Mouse (Mus musculus): ENCODE data around the gene Nt5dc2. TPM values are rescaled to one million over a fixed set of nuclear protein-coding genes. Genes with fewer than 3 reads are reported as not detected.

Gene Nt5dc2
- polyA plus RNA-seq (2017; shearing (Covaris generic)) = 1 to 10 TPM; 2.2 to 2.4 TPM

DNA sequence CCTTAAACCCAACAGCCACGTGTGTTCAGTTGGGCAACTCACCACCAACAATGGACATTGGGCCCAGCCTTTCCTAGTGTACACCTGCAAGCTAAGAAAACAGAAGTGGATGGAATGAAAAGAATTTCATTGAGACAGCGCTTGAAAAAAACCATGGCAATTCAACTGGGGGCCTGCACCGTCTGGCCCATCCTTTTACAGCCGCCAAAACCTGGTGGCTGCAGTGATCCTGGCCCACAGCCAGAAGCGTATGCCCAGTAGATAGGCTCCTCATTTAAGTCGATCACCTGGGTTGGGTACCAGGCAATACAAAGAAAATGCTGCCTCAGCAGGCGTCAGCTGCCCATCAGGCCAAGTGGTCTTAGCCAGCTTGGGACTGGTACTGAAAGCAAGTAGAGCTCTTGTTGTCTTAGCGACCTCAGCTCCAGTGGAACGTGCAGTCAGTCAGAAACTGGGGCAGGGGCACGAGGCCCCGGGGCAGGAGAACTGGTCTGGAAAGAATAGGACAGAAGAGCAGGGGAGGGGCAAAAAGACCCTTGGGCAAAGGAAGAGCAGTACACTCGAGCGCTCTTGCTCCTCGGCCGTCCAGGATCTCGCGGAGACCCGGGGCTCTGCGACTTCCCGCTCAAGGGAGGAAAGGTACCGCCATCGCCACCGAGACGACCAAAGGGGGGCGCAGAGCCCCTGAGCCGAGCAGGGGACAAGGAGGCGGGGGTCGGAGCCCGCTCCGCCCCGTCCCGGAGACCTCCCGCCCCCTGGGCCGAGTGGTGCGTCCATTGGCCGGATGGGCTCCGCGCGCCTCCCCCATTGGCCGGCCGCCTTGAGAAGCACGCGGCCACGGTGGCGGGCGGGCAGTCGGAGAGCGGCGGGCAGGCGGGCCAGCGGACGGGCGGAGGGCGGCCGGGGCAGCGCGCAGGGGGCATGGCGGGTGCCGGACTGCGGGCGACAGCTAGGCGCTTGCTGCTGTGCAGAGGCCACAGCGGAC lies at the start of gene Nt5dc2:
TSS of gene Nt5dc2 (plus strand) at position 818 of the 985 bp plus-strand sequence.

GRCm38 (mm10) chr14:31128826-31129219 lies 2.0 kb upstream of the Nt5dc2 start, which contains the start of gene Smim4:
Smim4 (minus strand) TSS chr14:31128956.

GRCm38 (mm10) chr14:31168425-31168824 lies 37.6 kb downstream of the Nt5dc2 start, which contains the start of gene Stab1:
Stab1 (minus strand) TSS chr14:31168641.

Other genes starting within 250 kb of the Nt5dc2 start
- not detected for gene Itih4, start 244.6 kb upstream of the Nt5dc2 start, polyA plus RNA-seq (2017; shearing (Covaris generic))
- gene Itih3, start 207.3 kb upstream of the Nt5dc2 start, polyA plus RNA-seq (2017; shearing (Covaris generic)) = not detected
- gene Itih1, start 187.8 kb upstream of the Nt5dc2 start, polyA plus RNA-seq (2017; shearing (Covaris generic)) = under 1 TPM in 1 of 2 experiments, not detected in 1; 0.11 TPM
- 1 to 10 TPM; 3.9 to 5.2 TPM for gene Nek4, start 179.7 kb upstream of the Nt5dc2 start, polyA plus RNA-seq (2017; shearing (Covaris generic))
- gene Glt8d1, start 129.7 kb upstream of the Nt5dc2 start, polyA plus RNA-seq (2017; shearing (Covaris generic)) = 1 to 10 TPM; 7.3 to 9.7 TPM
- 100 to 1,000 TPM; 363 to 372 TPM for gene Spcs1, start 129.4 kb upstream of the Nt5dc2 start, polyA plus RNA-seq (2017; shearing (Covaris generic))
- 100 to 1,000 TPM; 134 to 149 TPM for gene Pbrm1, start 111.9 kb upstream of the Nt5dc2 start, polyA plus RNA-seq (2017; shearing (Covaris generic))
- 100 to 1,000 TPM in 1 of 2 experiments, 10 to 100 TPM in 1; 61.4 to 126 TPM for gene Gnl3, start 111.9 kb upstream of the Nt5dc2 start, polyA plus RNA-seq (2017; shearing (Covaris generic))
- gene Smim4, start 2.1 kb upstream of the Nt5dc2 start, polyA plus RNA-seq (2017; shearing (Covaris generic)) = 100 to 1,000 TPM in 1 of 2 experiments, 10 to 100 TPM in 1; 61.0 to 141 TPM
- 1 to 10 TPM in 1 of 2 experiments, under 1 TPM in 1; 0.92 to 1.1 TPM for gene Stab1, start 37.6 kb downstream of the Nt5dc2 start, polyA plus RNA-seq (2017; shearing (Covaris generic))
- not detected for gene Tnnc1, start 77.3 kb downstream of the Nt5dc2 start, polyA plus RNA-seq (2017; shearing (Covaris generic))
- gene Nisch, start 85.9 kb downstream of the Nt5dc2 start, polyA plus RNA-seq (2017; shearing (Covaris generic)) = 100 to 1,000 TPM; 154 to 198 TPM
- gene Sema3g, start 86.8 kb downstream of the Nt5dc2 start, polyA plus RNA-seq (2017; shearing (Covaris generic)) = not detected
- gene Phf7, start 120.3 kb downstream of the Nt5dc2 start, polyA plus RNA-seq (2017; shearing (Covaris generic)) = 10 to 100 TPM; 13.2 to 18.1 TPM
- gene Bap1, start 120.4 kb downstream of the Nt5dc2 start, polyA plus RNA-seq (2017; shearing (Covaris generic)) = 10 to 100 TPM; 62.0 to 63.5 TPM
- under 1 TPM in 1 of 2 experiments, not detected in 1; 0.06 TPM for gene Dnah1, start 192.8 kb downstream of the Nt5dc2 start, polyA plus RNA-seq (2017; shearing (Covaris generic))
- 10 to 100 TPM; 51.4 to 57.4 TPM for gene Capn7, start 205.6 kb downstream of the Nt5dc2 start, polyA plus RNA-seq (2017; shearing (Covaris generic))

All from activated CD4-positive, CD25-positive, alpha-beta regulatory T cell (primary cell).